Mouse (Mus musculus): ENCODE results near the gene 9530003J23Rik. TPM values are rescaled to one million over a fixed set of nuclear protein-coding genes. Genes with fewer than 3 reads are reported as not detected.
"Not testable (repeated sequence)": the region's sequence is repeated elsewhere in the genome, so short reads cannot be mapped to it uniquely, and the experiment has no call there.

9530003J23Rik gene
- polyA plus RNA-seq, 1 experiment from 2014 or later: not detected

DNA sequence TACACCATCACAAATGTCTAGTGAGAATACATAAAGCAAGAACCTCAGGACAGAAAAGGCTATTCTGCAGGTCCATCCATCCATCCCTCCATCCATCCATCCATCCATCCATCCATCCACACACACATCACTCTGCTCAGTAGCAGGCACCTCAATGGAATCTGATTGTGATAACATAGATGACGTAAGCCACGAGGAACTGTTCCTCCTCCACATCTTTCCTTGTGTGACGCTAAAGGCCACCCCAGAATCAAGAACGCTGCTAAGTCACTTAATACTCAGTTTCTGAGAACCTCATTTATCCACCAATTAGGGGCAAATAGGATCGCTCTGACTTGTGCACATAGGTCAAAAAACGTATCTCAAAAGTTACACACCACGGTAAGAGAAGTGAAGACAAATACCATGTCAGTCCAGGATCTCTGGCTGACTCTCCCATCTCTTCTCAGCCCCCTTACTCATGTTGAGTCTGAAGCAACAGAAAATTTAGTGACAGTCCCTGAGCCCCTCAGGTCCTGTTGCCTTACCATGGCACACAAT, 42.9 kb upstream of the 9530003J23Rik start:
- H3K4me1 ChIP-seq (ENCODE audit: control insufficient read depth, insufficient read depth, low read depth, low read length): no peaks in the 10 kb centered on the region
- no peaks in the 10 kb centered on the region for H3K36me3 ChIP-seq (ENCODE audit: control insufficient read depth, insufficient read depth, low read length)
- no peak overlapping the region for H3K4me3 ChIP-seq (ENCODE audit: low read length)
- no peak overlapping the region for H3K9ac ChIP-seq (ENCODE audit: low read depth, low read length)
- WGBS: 89% methylated on average over 7 of the region's 7 CpGs
- no peaks in the 10 kb centered on the region for H3K27me3 ChIP-seq (replicated peaks; ENCODE audit: control insufficient read depth, insufficient read depth, low read length)
- no peak for ATAC-seq
- no peak overlapping the region for H3K4me2 ChIP-seq (ENCODE audit: low read length)
- H3K9me3 ChIP-seq (ENCODE audit: control insufficient read depth, low read length): no peaks in the 10 kb centered on the region
- no peak overlapping the region for H3K27ac ChIP-seq (ENCODE audit: low read depth, low read length)

DNA sequence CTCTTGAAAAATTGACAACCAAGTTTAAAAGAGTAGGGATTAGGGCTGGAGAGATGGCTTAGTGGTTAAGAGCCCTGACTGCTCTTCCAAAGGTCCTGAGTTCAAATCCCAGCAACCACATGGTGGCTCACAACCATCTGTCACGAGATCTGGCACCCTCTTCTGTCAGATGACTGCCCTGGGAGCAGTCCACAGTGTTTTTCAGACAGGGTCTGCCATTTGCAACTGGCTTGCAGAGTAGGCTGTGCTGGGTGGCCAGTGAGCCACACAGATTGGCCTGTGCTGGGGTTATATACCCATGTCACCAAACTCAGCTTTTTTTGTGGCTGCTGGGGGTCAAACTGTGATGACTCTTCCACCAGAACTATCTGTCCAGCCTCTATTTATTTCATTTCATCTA, 41.5 kb upstream of the 9530003J23Rik start:
- H3K27ac ChIP-seq (ENCODE audit: low read depth, low read length): no peak overlapping the region
- no peaks in the 10 kb centered on the region for H3K4me1 ChIP-seq (ENCODE audit: control insufficient read depth, insufficient read depth, low read depth, low read length)
- H3K27me3 ChIP-seq (replicated peaks; ENCODE audit: control insufficient read depth, insufficient read depth, low read length): no peaks in the 10 kb centered on the region
- no peak overlapping the region for H3K4me3 ChIP-seq (ENCODE audit: low read length)
- no peaks in the 10 kb centered on the region for H3K36me3 ChIP-seq (ENCODE audit: control insufficient read depth, insufficient read depth, low read length)
- no peak overlapping the region for H3K9ac ChIP-seq (ENCODE audit: low read depth, low read length)
- H3K4me2 ChIP-seq (ENCODE audit: low read length): no peak overlapping the region
- no peak for ATAC-seq
- 57% methylated on average over 1 of the region's 1 CpGs for WGBS
- H3K9me3 ChIP-seq (ENCODE audit: control insufficient read depth, low read length): no peaks in the 10 kb centered on the region

DNA sequence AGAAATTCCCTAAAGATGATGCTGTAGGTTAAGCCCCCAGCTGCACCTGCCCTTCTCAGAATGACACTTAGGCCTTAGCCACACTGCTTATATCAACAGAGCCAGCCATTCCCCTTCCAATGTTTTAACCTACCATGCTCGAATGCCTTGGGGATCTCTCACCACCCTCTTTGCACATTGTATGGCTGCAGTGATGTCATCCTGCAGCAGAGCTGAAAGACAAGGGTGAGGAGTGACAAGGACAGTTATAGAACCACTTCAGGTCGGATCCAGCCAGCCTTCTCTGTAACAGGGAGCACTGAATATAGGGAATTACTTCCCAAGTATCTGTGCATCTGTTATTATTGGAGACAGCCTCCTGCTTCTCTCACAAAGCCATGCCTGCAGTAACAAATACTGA, 40.0 kb upstream of the 9530003J23Rik start:
- H3K4me2 ChIP-seq (ENCODE audit: low read length); ATAC-seq; H3K36me3 ChIP-seq (ENCODE audit: control insufficient read depth, insufficient read depth, low read length); H3K4me3 ChIP-seq (ENCODE audit: low read length); H3K9me3 ChIP-seq (ENCODE audit: control insufficient read depth, low read length); H3K27ac ChIP-seq (ENCODE audit: low read depth, low read length); H3K4me1 ChIP-seq (ENCODE audit: control insufficient read depth, insufficient read depth, low read depth, low read length); H3K27me3 ChIP-seq (replicated peaks; ENCODE audit: control insufficient read depth, insufficient read depth, low read length); H3K9ac ChIP-seq (ENCODE audit: low read depth, low read length): not testable (repeated sequence)
- whole genome bisulfite sequencing: 73% methylated on average over 2 of the region's 2 CpGs

DNA sequence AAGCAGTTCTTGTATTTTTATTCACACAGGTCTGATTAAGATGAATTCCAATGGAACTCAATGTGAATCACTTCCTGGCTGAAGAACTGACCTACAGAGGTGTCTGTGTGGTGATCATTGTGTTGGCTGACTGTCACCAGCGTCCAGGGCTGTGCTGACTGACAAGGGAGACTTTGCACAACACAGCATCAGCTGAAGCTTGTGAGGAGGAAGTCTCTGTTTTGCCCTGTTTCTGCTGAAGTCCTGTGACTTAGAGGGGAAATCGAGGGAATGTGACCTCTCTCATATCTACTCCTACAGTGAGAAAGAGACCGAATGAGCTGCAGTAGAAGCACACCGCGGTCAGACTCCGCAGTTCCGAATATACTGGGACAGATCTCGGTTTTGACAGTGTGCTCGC, 39.3 kb upstream of the 9530003J23Rik start:
- not testable (repeated sequence) for ATAC-seq; H3K27me3 ChIP-seq (replicated peaks; ENCODE audit: control insufficient read depth, insufficient read depth, low read length); H3K9me3 ChIP-seq (ENCODE audit: control insufficient read depth, low read length); H3K4me2 ChIP-seq (ENCODE audit: low read length); H3K36me3 ChIP-seq (ENCODE audit: control insufficient read depth, insufficient read depth, low read length); H3K4me3 ChIP-seq (ENCODE audit: low read length); H3K9ac ChIP-seq (ENCODE audit: low read depth, low read length); H3K27ac ChIP-seq (ENCODE audit: low read depth, low read length); H3K4me1 ChIP-seq (ENCODE audit: control insufficient read depth, insufficient read depth, low read depth, low read length)
- 80% methylated on average over 9 of the region's 9 CpGs for WGBS

DNA sequence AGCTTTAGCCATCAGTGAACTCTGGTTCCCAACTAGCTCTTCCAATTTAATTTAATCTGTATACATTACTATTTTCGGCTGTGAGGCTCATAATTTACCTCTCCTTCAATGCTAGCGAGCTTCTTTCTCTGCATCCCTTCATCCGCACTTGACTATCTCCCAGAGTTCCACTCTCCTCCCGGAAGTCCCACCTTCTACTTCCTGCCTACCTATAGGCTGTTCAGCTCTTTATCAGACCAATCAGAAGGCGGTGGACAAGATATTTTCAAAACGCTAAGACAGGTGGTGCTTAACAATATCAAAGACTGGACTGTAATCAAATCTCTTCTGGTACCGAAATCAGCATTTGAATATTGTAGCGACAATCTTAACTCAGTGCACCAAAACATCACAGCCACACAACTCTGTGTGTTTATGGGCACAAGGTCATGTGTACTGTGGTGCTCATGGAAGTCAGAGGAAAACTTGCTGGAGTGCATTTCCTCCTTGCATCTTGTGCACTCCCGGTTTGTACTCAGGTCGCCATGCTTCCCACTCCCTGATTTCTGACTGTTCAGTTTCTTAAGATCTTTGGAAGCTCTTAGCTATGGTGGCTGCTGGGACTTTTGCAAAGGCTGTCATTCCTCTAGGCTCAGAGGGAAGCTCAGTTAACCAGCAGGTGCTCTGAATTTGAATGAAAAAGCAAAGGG, 37.3 kb upstream of the 9530003J23Rik start:
- H3K27ac ChIP-seq (ENCODE audit: low read depth, low read length): no peak overlapping the region
- no peak for ATAC-seq
- no peaks in the 10 kb centered on the region for H3K9me3 ChIP-seq (ENCODE audit: control insufficient read depth, low read length)
- H3K4me3 ChIP-seq (ENCODE audit: low read length): no peak overlapping the region
- no peaks in the 10 kb centered on the region for H3K27me3 ChIP-seq (replicated peaks; ENCODE audit: control insufficient read depth, insufficient read depth, low read length)
- 86% methylated on average over 10 of the region's 10 CpGs for WGBS
- H3K4me2 ChIP-seq (ENCODE audit: low read length): no peak overlapping the region
- no peaks in the 10 kb centered on the region for H3K4me1 ChIP-seq (ENCODE audit: control insufficient read depth, insufficient read depth, low read depth, low read length)
- H3K9ac ChIP-seq (ENCODE audit: low read depth, low read length): no peak overlapping the region
- no peaks in the 10 kb centered on the region for H3K36me3 ChIP-seq (ENCODE audit: control insufficient read depth, insufficient read depth, low read length)

DNA sequence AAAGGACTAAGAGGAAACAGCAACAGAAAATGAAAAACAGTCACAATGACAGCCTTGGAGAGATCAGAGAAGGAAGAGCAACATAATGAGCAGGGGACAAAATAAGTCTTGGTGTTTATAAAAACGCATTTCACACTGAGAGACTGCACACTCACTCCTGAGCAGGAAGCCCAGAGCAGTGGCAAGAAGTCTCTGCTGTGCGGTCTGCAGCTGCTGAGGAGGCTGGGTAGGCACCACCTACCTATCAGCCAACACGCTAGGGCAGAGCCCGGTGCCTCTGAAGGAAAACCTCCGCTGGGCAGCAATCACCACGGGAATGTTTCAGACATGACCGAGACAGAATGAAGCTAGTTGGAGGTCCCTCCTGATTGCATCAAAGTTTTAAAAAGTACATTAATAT, 36.1 kb upstream of the 9530003J23Rik start:
- not testable (repeated sequence) for H3K9me3 ChIP-seq (ENCODE audit: control insufficient read depth, low read length); H3K36me3 ChIP-seq (ENCODE audit: control insufficient read depth, insufficient read depth, low read length); H3K4me1 ChIP-seq (ENCODE audit: control insufficient read depth, insufficient read depth, low read depth, low read length); H3K27me3 ChIP-seq (replicated peaks; ENCODE audit: control insufficient read depth, insufficient read depth, low read length); H3K27ac ChIP-seq (ENCODE audit: low read depth, low read length); H3K9ac ChIP-seq (ENCODE audit: low read depth, low read length); ATAC-seq; H3K4me3 ChIP-seq (ENCODE audit: low read length); H3K4me2 ChIP-seq (ENCODE audit: low read length)
- 87% methylated on average over 3 of the region's 7 CpGs for WGBS

DNA sequence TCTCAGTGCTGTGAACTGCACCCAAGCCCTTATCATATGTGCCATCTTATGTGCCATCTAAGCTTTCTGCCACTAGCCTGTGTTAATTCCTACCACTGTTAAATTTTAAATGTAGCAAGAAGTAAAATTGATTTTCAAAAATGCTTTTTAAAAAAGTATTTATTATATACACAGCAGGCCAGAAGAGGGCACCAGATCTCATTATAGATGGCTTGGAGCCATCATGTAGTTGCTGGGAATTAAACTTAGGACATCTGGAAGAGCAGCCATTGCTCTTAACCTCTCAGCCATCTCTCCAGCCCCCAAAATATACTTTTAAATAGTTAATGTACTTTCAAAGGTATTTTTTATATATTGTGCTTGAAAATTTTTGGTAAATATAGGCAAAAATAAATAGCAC, 33.5 kb upstream of the 9530003J23Rik start:
- Histone ChIP-seq H3K27ac (ENCODE audit: low read depth, low read length) (no peak overlapping the region), H3K4me2 (ENCODE audit: low read length) (no peak overlapping the region), H3K27me3 (replicated peaks; ENCODE audit: control insufficient read depth, insufficient read depth, low read length) (no peaks in the 10 kb centered on the region), H3K4me1 (ENCODE audit: control insufficient read depth, insufficient read depth, low read depth, low read length) (no peaks in the 10 kb centered on the region), H3K9me3 (ENCODE audit: control insufficient read depth, low read length) (no peaks in the 10 kb centered on the region), H3K9ac (ENCODE audit: low read depth, low read length) (no peak overlapping the region), H3K36me3 (ENCODE audit: control insufficient read depth, insufficient read depth, low read length) (no peaks in the 10 kb centered on the region), H3K4me3 (ENCODE audit: low read length) (no peak overlapping the region)
- ATAC-seq: no peak

DNA sequence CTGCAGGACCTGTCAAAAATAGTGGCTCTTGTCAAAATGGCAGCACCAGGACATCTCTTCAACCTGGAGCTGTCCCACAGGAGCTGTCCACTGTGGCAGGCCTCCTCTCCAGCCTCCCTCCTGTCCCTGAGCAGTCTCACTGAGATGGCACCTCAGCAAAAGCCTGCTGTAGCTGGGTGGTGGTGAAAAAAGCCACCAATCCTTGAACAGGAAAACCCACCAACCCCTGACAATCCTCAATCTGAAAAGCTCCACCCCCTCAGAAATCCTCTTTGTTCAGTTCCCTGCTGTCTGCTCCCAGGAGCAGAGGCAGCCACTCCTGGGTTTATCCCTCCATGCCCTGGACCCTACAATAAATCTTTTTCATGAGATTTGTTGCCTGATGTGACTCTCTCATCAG, 21.4 kb upstream of the 9530003J23Rik start:
- no peak overlapping the region for H3K27ac ChIP-seq (ENCODE audit: low read depth, low read length)

DNA sequence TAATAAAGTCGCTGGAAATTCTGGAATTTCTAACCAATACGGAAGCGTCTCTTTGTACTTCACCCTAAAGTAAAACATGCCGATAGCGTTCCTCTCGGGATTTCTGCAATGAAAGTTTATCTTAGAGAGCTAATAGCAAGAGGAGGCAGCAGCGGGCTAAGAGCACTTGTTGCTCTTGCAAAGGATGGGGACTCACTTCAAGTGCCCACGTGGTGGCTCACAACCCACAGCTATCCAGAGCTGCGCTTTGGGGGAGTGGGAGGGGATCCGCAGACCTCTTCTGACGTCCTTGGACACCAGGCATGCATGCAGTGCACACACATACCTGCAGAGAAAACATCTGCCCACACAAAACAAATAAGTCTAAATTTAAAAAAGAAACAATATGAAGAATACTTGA, 2.6 kb downstream of the 9530003J23Rik start:
- Histone ChIP-seq H3K4me1 (ENCODE audit: control insufficient read depth, insufficient read depth, low read depth, low read length) (no peaks in the 10 kb centered on the region), H3K4me2 (ENCODE audit: low read length) (no peak overlapping the region), H3K27ac (ENCODE audit: low read depth, low read length) (no peak overlapping the region), H3K36me3 (ENCODE audit: control insufficient read depth, insufficient read depth, low read length) (no peaks in the 10 kb centered on the region), H3K9me3 (ENCODE audit: control insufficient read depth, low read length) (no peaks in the 10 kb centered on the region), H3K4me3 (ENCODE audit: low read length) (no peak overlapping the region), H3K9ac (ENCODE audit: low read depth, low read length) (no peak overlapping the region), H3K27me3 (replicated peaks; ENCODE audit: control insufficient read depth, insufficient read depth, low read length) (no peaks in the 10 kb centered on the region)
- 63% methylated on average over 11 of the region's 11 CpGs for WGBS
- no peak for ATAC-seq

More for the DNA sequence above, 21.4 kb upstream of the 9530003J23Rik start:
- no peak for ATAC-seq
- Histone ChIP-seq H3K9ac (ENCODE audit: low read depth, low read length) (no peak overlapping the region), H3K36me3 (ENCODE audit: control insufficient read depth, insufficient read depth, low read length) (no peaks in the 10 kb centered on the region), H3K4me3 (ENCODE audit: low read length) (no peak overlapping the region), H3K9me3 (ENCODE audit: control insufficient read depth, low read length) (peaks cover 2% of the 10 kb centered on the region; the same call in 1 of the 2 replicates), H3K4me2 (ENCODE audit: low read length) (no peak overlapping the region), H3K27me3 (replicated peaks; ENCODE audit: control insufficient read depth, insufficient read depth, low read length) (no peaks in the 10 kb centered on the region), H3K4me1 (ENCODE audit: control insufficient read depth, insufficient read depth, low read depth, low read length) (no peaks in the 10 kb centered on the region)

All from hindbrain, embryonic 16.5 days (tissue).